Mouse (Mus musculus): Measurements from ENCODE around the gene Gm14862.

GRCm38 (mm10) chrX:9221736-9222135 lies 35.0 kb downstream of the Gm14862 start:
- TF ChIP-seq CTCF (IDR thresholded peaks at IDR 0.05; ENCODE audit: extremely low read depth, insufficient read depth, low read length) (no peak), POLR2A (IDR thresholded peaks at IDR 0.05; ENCODE audit: extremely low read depth, insufficient read depth, low read length) (no peak)

All from cortical plate, adult 2 months (tissue).